Mouse (Mus musculus) granulocyte monocyte progenitor cell, adult 5-6 weeks (primary cell): ENCODE results near the gene Plekha5. TPM values are rescaled to one million over a fixed set of nuclear protein-coding genes. Genes with fewer than 3 reads are reported as not detected.

Experiments used
- ATAC-seq: replicated peaks from 2 replicates; pipeline ENCODE4 v1.8.0; 2016; ENCODE audit warnings: mild to moderate bottlenecking, moderate TSS enrichment, inconsistent platforms; ENCODE audit not compliant: poor library complexity, severe bottlenecking
- total RNA-seq, 2 experiments: library from RNA; stranded (forward) in 1 of 2; stranded (reverse) in 1 of 2; fragments of 200-712, 200-1000 nt in 1 of 2; fragments of >200 nt in 1 of 2; fragmentation: Nextera tagmentation in 1 of 2; gene quantifications; 2 replicates each; pipeline ENCODE4 v1.2.3; 2014 to 2017

Plekha5 gene
- total RNA-seq (2014; fragmentation: Nextera tagmentation), result 7.2 and 15.4 TPM in 2 replicates
- 5.2 and 5.5 TPM in 2 replicates for total RNA-seq (2017)

- peak; percentile 74 for ATAC-seq
Measured at GRCm38 (mm10) chr6:140423846-140424200, at the start of gene Plekha5. TSS of gene Plekha5 (plus strand) at chr6:140424054.

- no peak for ATAC-seq
Measured at GRCm38 (mm10) chr6:140375671-140376070, 48.2 kb upstream of the Plekha5 start.

GRCm38 (mm10) chr6:140380588-140380987 lies 43.3 kb upstream of the Plekha5 start:
- ATAC-seq, result no peak

GRCm38 (mm10) chr6:140381162-140381561 lies 42.7 kb upstream of the Plekha5 start:
- ATAC-seq, result no peak

- no peak for ATAC-seq
Measured at GRCm38 (mm10) chr6:140383580-140384400, 40.1 kb upstream of the Plekha5 start.

GRCm38 (mm10) chr6:140396687-140397086 lies 27.2 kb upstream of the Plekha5 start:
- no peak for ATAC-seq

GRCm38 (mm10) chr6:140402766-140403310 lies 21.0 kb upstream of the Plekha5 start:
- no peak for ATAC-seq

- no peak for ATAC-seq
Measured at GRCm38 (mm10) chr6:140411996-140412395, 11.9 kb upstream of the Plekha5 start.

GRCm38 (mm10) chr6:140423041-140423845 lies 611 bp upstream of the Plekha5 start:
- no peak for ATAC-seq

GRCm38 (mm10) chr6:140424201-140424990 lies 542 bp downstream of the Plekha5 start:
- peak; percentile 59 for ATAC-seq

GRCm38 (mm10) chr6:140424991-140425361 lies 1.1 kb downstream of the Plekha5 start:
- no peak for ATAC-seq

- ATAC-seq, result no peak
Measured at GRCm38 (mm10) chr6:140429236-140429635, 5.4 kb downstream of the Plekha5 start.

GRCm38 (mm10) chr6:140432363-140432762 lies 8.5 kb downstream of the Plekha5 start:
- ATAC-seq, result no peak

GRCm38 (mm10) chr6:140443374-140443773 lies 19.5 kb downstream of the Plekha5 start:
- ATAC-seq, result peak; percentile 80

- no peak for ATAC-seq
Measured at GRCm38 (mm10) chr6:140444147-140444546, 20.3 kb downstream of the Plekha5 start.

GRCm38 (mm10) chr6:140444855-140445465 lies 21.1 kb downstream of the Plekha5 start:
- ATAC-seq, result no peak

GRCm38 (mm10) chr6:140448010-140448739 lies 24.3 kb downstream of the Plekha5 start:
- ATAC-seq, result no peak

GRCm38 (mm10) chr6:140450693-140451092 lies 26.8 kb downstream of the Plekha5 start:
- ATAC-seq, result no peak

- no peak for ATAC-seq
Measured at GRCm38 (mm10) chr6:140452736-140453135, 28.9 kb downstream of the Plekha5 start.
